Mouse (Mus musculus) neural tube, embryonic 14.5 days (tissue): ENCODE results near the gene Hist1h2af. TPM values are rescaled to one million over a fixed set of nuclear protein-coding genes. Genes with fewer than 3 reads are reported as not detected.
A peak's percentile ranks its signal among the peaks of the same experiment; 100 is the strongest.

ENCODE experiments used
- ATAC-seq: fragments of 200-750 bp; cut with Nextera tagmentation; 2 replicates; pipeline ENCODE4 v1.8.0; 2017; ENCODE audit warnings: low read depth, mild to moderate bottlenecking, moderate TSS enrichment, moderate library complexity
- H3K27ac ChIP-seq: fragments of 300-500 bp; sonication (generic); 2 replicates; pipeline ENCODE4 v1.5.1; 2014; ENCODE audit warnings: low read depth, mild to moderate bottlenecking, control low read depth, low read length, moderate library complexity, mixed read lengths
- H3K27me3 ChIP-seq: fragments of 300-500 bp; sonication (generic); 2 replicates; pipeline ENCODE4 v1.6.1; 2014; ENCODE audit warnings: low read length; ENCODE audit not compliant: control insufficient read depth, insufficient read depth
- H3K36me3 ChIP-seq: fragments of 300-500 bp; sonication (generic); 2 replicates; pipeline ENCODE4 v1.6.1; 2014; ENCODE audit warnings: low read length, mixed read lengths; ENCODE audit not compliant: control insufficient read depth, insufficient read depth
- H3K4me1 ChIP-seq: fragments of 300-500 bp; sonication (generic); 2 replicates; pipeline ENCODE4 v1.6.1; 2014; ENCODE audit warnings: low read length; ENCODE audit not compliant: control insufficient read depth, insufficient read depth
- H3K4me2 ChIP-seq: fragments of 300-500 bp; sonication (generic); 2 replicates; pipeline ENCODE4 v1.6.1; 2014; ENCODE audit warnings: mild to moderate bottlenecking, low read depth, low read length, control low read depth
- H3K4me3 ChIP-seq: fragments of 300-500 bp; sonication (generic); 2 replicates; pipeline ENCODE4 v1.5.1; 2014; ENCODE audit warnings: low read depth, low read length, control low read depth, mixed read lengths
- H3K9ac ChIP-seq: fragments of 300-500 bp; sonication (generic); replicated peaks from 2 replicates; pipeline ENCODE4 v1.6.1; 2014; ENCODE audit warnings: low read depth, mild to moderate bottlenecking, control low read depth, low read length, mixed read lengths
- H3K9me3 ChIP-seq: fragments of 300-500 bp; sonication (generic); 2 replicates; pipeline ENCODE4 v1.6.1; 2016; ENCODE audit warnings: low read length; ENCODE audit not compliant: control insufficient read depth
- WGBS: fragments of 180-500 bp; shearing (Covaris S2); extraction: QIAGEN DNeasy Blood & Tissue Kit; methylation state at CpG from one replicate; pipeline ENCODE4 v1.1.7; 2014; 5-methylcytosine and 5-hydroxymethylcytosine counted together
- polyA plus RNA-seq: library from polyadenylated mRNA; unstranded; fragments of >200 nt; fragmentation: Nextera tagmentation; extraction: Ambion mirVana; gene quantifications from 2 replicates; pipeline ENCODE4 v1.2.1, GENCODE M21; 2014

Gene Hist1h2af
- polyA plus RNA-seq, 1 experiment from 2014 or later = not detected

GRCm38 (mm10) chr13:23506819-23507515 is 26.7 kb upstream of the Hist1h2af start:
- no peak overlapping the region for H3K27ac ChIP-seq
- WGBS = 16% methylated on average over 14 of the region's 14 CpGs
- H3K27me3 ChIP-seq = no peaks in the 10 kb centered on the region
- H3K4me3 ChIP-seq = no peak overlapping the region
- H3K9ac ChIP-seq = no peak overlapping the region
- no peak for ATAC-seq
- H3K4me1 ChIP-seq = no peaks in the 10 kb centered on the region
- no peak overlapping the region for H3K4me2 ChIP-seq
- no peaks in the 10 kb centered on the region for H3K9me3 ChIP-seq
- H3K36me3 ChIP-seq = no peaks in the 10 kb centered on the region

- Histone ChIP-seq H3K36me3 (no peaks in the 10 kb centered on the region), H3K27me3 (no peaks in the 10 kb centered on the region), H3K4me2 (no peak overlapping the region), H3K9me3 (no peaks in the 10 kb centered on the region), H3K9ac (no peak overlapping the region), H3K27ac (no peak overlapping the region), H3K4me3 (no peak overlapping the region), H3K4me1 (no peaks in the 10 kb centered on the region)
- 33% methylated on average over 1 of the region's 1 CpGs for WGBS
- no peak for ATAC-seq
These were observed 23.6 kb upstream of the Hist1h2af start for GRCm38 (mm10) chr13:23510127-23510526.

- Histone ChIP-seq H3K4me3 (no peak overlapping the region), H3K4me1 (peaks cover 4% of the 10 kb centered on the region; the same call in 1 of the 2 replicates), H3K9me3 (no peaks in the 10 kb centered on the region), H3K27me3 (no peaks in the 10 kb centered on the region), H3K9ac (no peak overlapping the region), H3K27ac (no peak overlapping the region), H3K4me2 (no peak overlapping the region), H3K36me3 (no peaks in the 10 kb centered on the region)
- ATAC-seq = no peak
- 90% methylated on average over 1 of the region's 1 CpGs for WGBS
These were observed 20.2 kb upstream of the Hist1h2af start for GRCm38 (mm10) chr13:23513517-23513916.

- H3K4me1 ChIP-seq = peaks cover 4% of the 10 kb centered on the region; the same call in 1 of the 2 replicates
- no peak overlapping the region for H3K9ac ChIP-seq
- WGBS = 74% methylated on average over 5 of the region's 5 CpGs
- no peaks in the 10 kb centered on the region for H3K27me3 ChIP-seq
- H3K4me3 ChIP-seq = no peak overlapping the region
- no peak overlapping the region for H3K27ac ChIP-seq
- no peak for ATAC-seq
- no peak overlapping the region for H3K4me2 ChIP-seq
- H3K9me3 ChIP-seq = no peaks in the 10 kb centered on the region
- H3K36me3 ChIP-seq = no peaks in the 10 kb centered on the region
These were observed 18.4 kb upstream of the Hist1h2af start for GRCm38 (mm10) chr13:23515281-23515680.

GRCm38 (mm10) chr13:23515826-23516620 is 17.7 kb upstream of the Hist1h2af start:
- H3K4me3 ChIP-seq = peak overlapping the region; percentile 39
- H3K27ac ChIP-seq = no peak overlapping the region
- H3K4me1 ChIP-seq = peaks cover 4% of the 10 kb centered on the region; the same call in 1 of the 2 replicates
- H3K4me2 ChIP-seq = peak overlapping the region; percentile 60
- H3K9me3 ChIP-seq = no peaks in the 10 kb centered on the region
- ATAC-seq = no peak
- H3K9ac ChIP-seq = 0 out of 2 replicates have a peak overlapping the region, but pooled peaks have one; percentile 16
- no peaks in the 10 kb centered on the region for H3K27me3 ChIP-seq
- 55% methylated on average over 15 of the region's 15 CpGs for WGBS
- no peaks in the 10 kb centered on the region for H3K36me3 ChIP-seq

GRCm38 (mm10) chr13:23516822-23517602 is 16.7 kb upstream of the Hist1h2af start:
- no peaks in the 10 kb centered on the region for H3K9me3 ChIP-seq
- peaks cover 4% of the 10 kb centered on the region; the same call in 1 of the 2 replicates for H3K4me1 ChIP-seq
- peak overlapping the region; percentile 63 for H3K4me2 ChIP-seq
- peak overlapping the region; percentile 39 for H3K4me3 ChIP-seq
- H3K9ac ChIP-seq = no peak overlapping the region
- no peak overlapping the region for H3K27ac ChIP-seq
- no peaks in the 10 kb centered on the region for H3K27me3 ChIP-seq
- peak; percentile 86 for ATAC-seq
- WGBS = under 1% methylated on average over 19 of the region's 19 CpGs
- no peaks in the 10 kb centered on the region for H3K36me3 ChIP-seq

- Histone ChIP-seq H3K9me3 (no peaks in the 10 kb centered on the region), H3K27me3 (no peaks in the 10 kb centered on the region), H3K27ac (no peak overlapping the region), H3K4me1 (peaks cover 4% of the 10 kb centered on the region; the same call in 1 of the 2 replicates), H3K9ac (no peak overlapping the region), H3K4me2 (peak overlapping the region; percentile 63), H3K36me3 (no peaks in the 10 kb centered on the region), H3K4me3 (peak overlapping the region; percentile 39)
- peak; percentile 93 for ATAC-seq
- WGBS = under 1% methylated on average over 27 of the region's 27 CpGs
These were observed 16.0 kb upstream of the Hist1h2af start for GRCm38 (mm10) chr13:23517603-23518294.

- ATAC-seq = no peak
- no peaks in the 10 kb centered on the region for H3K36me3 ChIP-seq
- peak overlapping the region; percentile 39 for H3K4me3 ChIP-seq
- H3K27ac ChIP-seq = no peak overlapping the region
- H3K4me2 ChIP-seq = peak overlapping the region; percentile 63
- no peaks in the 10 kb centered on the region for H3K9me3 ChIP-seq
- WGBS = under 1% methylated on average over 6 of the region's 6 CpGs
- H3K9ac ChIP-seq = no peak overlapping the region
- peaks cover 4% of the 10 kb centered on the region; the same call in 1 of the 2 replicates for H3K4me1 ChIP-seq
- no peaks in the 10 kb centered on the region for H3K27me3 ChIP-seq
These were observed 15.5 kb upstream of the Hist1h2af start for GRCm38 (mm10) chr13:23518295-23518603.
